Mouse (Mus musculus) left cerebral cortex, postnatal 4 days (tissue): ENCODE data around the gene Phactr3. TPM values are rescaled to one million over a fixed set of nuclear protein-coding genes. Genes with fewer than 3 reads are reported as not detected.
"Not testable (repeated sequence)": the region's sequence is repeated elsewhere in the genome, so short reads cannot be mapped to it uniquely, and the experiment has no call there.

Experiments used
- DNase-seq: peaks from one replicate; pipeline ENCODE4 v3.0.0-alpha.2; 2022
- intact Hi-C: fragments of 180-260 bp; cut with DNase I; formaldehyde crosslinking; loops from one replicate; pipeline ENCODE4 v1.15.1; 2025
- total RNA-seq, 2 experiments: library from RNA; stranded (reverse); gene quantifications; 2 replicates each; pipeline ENCODE4 v1.2.3; 2021

The Phactr3 gene
- total RNA-seq: 100 to 1,000 TPM; 128 to 133 TPM

DNA sequence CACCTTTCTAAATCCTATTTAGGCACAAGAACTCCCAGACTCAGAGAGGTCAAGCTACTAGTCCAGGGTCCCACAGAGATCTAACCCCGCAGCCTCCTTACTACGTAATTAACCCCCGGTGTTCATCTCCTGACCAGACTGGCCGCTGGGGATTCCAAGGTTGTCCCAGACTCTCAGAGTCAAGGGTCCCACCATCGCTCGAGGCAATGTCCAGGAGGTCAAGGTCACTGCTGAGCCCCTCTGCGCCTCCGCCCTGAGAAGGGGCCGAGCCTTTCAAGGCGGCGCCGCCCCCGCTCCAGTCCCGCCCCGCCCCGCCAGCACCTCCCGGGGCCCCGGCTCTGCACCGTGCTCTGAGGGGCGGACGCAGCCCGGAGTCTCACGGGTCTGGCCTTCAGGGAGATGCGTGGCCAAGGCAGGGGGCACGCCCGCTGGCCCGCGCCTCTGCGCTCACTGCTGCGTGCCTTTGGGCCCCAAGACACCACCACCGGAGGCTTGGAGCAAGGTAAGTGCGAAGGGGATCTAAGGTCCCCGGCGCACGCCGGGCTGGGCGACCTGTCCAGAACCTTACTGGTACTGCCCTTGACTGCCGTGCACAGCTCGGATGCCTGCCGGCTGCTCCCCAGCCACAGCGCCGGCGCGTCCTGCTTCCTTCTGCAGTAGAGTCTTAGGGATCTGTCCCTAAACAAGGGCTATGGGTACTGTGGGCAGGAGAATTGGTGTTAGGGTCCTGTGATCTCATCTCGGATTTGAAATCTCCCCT, at the start of gene Phactr3:
Gene Phactr3 (plus strand): TSS at position 175 of the 760 bp plus-strand sequence.
- DNase-seq: no peak
- intact Hi-C loops: no loop called here

DNA sequence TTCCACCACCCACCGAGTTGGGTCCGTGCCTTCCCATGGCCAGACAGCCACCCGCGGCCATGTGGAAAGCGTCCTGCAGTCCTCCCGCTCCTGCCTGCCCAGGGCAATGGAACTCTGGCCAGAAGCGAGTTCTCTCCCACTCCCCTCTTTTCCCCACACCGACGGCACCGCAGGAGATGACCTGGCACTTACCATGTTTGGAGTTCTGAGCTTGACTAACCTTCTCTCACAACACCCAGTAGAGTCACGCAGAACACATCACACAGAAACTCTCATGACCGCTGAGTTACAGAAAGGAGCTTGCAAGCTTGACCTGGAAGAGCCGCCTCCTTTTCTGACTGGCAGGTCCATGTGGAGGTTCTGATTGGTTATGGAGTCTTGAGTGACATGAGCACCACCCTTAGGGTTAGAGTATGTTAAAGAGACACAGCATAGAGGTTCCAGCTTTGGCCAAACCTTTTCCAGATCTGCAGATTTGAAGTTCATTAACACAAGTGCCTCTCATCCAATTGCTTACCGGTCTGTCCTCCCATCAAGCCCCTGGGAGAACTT, 40.5 kb upstream of the Phactr3 start, which contains the start of gene Zfp931:
Gene Zfp931 (minus strand): TSS at position 311 of the 552 bp plus-strand sequence.
- DNase-seq, intact Hi-C loops: not testable (repeated sequence)

DNA sequence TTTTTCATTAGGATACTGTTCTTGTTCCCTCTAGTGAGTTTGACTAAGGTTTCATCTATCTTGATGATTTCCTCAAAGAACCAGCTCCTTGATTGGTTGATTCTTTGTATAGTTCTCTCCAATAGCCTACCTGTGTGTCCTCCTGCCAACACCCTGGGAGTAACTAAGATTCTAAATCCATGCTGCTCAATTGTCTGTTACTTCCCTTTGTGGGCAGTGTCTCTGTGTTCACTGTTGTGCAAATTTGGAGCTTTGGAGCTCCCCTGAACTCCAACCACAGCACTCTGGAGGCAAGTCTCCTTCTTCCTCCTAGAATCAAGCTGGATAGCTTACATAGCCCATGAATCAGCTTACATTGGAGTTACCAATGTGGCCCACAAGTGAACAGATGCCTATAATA, 29.2 kb upstream of the Phactr3 start:
- DNase-seq: no peak
- intact Hi-C loops: no loop called here

DNA sequence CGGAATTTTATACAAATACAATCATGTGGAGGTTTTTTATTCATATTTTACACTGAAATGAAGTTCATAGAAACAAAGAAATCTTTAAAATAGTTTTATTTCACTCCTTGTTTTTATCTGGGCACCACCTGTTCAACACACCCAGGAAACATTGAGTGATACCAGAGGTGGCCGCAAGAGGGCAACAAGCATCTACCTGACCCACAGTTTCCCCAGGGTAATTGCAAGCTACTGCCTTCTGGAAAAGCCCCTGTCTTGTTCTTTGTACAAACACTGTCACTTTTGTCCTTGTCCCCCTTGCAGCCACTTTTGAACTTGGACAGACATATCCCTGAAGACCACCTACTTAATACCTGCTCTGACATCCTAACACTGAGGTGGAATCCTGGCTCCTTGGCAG, 20.8 kb upstream of the Phactr3 start:
- DNase-seq: peak; percentile 56
- intact Hi-C loops: no loop called here

DNA sequence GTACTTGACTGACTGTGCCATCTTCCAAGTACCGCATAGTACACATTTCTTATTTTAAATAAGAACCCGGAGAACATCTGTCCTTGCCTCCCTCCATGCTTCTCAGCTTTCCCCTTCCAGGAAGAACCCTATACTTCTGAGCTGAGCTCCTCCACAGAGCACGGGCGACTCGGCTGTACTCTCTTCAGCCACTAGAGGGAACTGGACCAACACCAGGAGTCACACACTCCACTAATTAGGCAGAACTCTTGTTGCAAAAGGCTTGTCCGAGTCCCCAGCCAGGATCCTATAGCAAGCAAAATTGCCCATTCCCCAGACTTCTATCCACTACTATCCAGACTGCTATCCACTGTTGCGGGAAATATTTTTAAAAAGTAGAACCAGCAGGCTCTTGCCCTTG, 16.8 kb upstream of the Phactr3 start:
- intact Hi-C loops: no loop called here
- DNase-seq: peak; percentile 64

DNA sequence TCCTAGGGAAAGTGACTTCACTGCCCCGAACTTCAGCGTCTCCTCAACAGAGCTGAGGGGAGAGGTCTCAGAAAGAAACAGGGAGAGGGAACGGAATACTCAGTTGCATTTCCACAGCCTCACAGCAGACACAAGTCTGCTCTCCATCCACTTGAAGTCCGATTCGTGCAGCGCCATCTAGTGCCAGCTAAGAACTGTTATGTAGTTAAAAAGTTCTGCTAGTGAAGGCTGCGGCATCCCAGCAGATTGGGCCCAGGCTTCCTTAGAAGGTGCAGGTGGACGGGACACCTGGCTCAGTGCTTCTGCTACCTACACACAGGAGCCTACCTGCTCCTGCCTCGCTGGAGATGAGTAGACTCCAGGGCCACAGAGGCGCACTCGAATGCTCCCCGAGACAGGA, 829 bp upstream of the Phactr3 start:
- DNase-seq: peak; percentile 51

DNA sequence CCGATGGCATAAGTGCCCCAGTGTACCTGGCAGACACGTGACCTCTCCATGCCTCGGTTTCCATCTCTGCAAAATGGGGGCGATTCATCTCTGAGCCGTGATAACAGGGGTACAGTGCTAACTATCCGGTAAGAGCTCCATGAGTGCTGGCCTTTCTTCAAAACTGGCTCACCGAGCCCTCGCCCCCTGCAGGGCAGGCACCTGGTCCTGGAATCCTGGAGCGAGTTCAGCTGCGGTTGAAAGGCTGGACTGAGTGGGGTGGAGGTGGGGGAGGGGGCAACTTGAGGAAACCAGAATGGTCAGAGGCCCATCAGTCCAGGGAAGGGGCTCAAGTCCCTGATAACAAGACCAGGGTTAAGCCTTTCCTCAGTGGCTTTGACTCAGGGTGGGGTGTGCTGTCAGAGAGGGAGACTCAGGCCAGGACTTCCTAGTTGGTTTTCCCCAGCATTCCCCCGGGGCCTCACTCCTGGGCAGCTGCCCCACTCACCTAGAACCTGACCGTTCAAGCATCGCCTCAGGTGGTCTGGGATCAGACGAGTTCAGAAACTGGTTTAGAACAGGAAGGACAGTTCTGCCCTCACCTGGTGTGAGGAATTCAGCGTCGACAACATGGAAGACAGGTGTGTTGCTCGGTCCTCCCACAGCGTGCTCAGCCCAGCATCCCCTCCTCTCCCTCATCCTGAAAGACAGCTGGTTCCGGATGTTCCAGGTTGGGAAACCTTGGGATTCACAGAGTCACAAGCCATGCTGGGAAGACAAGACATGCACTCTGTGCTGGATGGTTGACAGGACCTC, 983 bp downstream of the Phactr3 start:
- DNase-seq: no peak

More for the DNA sequence above, 829 bp upstream of the Phactr3 start:
- intact Hi-C loops: no loop called here

DNA sequence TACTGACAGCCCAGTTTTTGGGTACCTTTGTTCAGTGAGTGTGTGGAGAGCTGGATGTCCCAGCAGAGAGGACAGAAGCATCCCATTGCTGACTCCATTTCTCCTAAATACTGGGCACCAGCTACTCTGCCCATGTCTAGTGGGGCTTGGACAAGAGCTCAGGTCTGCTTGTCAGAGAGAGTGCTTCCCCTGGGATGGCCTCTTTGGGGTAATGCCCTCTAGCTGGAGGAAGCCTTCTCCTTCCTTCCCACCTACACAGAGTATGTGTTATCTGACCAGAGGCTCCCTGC, 1.5 kb downstream of the Phactr3 start:
- intact Hi-C loops: no loop called here

More for the DNA sequence above, 983 bp downstream of the Phactr3 start:
- intact Hi-C loops: no loop called here

DNA sequence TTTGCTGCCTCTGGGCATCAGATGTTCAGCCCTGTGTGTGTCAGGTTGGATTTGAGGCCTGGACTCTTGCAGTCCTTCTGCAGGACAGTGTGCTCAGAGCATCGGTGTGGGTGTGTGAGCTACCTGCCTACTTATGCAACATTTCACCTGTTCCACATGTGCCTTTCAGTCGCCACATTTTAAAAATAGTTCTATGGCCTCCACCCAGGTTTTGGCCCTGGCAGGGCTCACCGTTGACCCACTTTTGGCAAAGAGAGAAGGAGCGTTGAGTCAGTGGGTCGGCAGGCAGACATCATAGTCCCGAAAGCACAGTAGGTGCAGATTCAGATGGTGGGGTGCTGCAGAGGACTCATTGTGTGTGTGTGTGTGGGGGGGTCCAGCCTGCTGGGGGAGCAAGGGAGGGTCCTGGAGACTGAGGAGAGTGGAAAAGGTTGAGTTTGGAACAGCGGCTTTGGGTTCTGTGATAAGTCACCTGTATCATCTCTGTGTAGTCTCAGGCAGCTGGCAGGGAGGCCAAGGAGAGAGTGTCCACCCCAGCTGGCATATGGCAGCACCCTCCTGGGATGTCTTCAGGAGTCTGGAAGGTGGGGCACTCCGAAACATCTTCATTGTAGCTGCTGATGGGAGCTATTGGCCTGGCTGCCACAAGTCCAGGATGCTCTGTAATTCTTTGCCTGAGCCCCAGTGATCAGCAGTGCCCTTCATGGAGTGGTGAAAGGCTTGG, 2.0 kb downstream of the Phactr3 start:
- intact Hi-C loops: no loop called here

More for the DNA sequence above, 1.5 kb downstream of the Phactr3 start:
- DNase-seq: no peak

DNA sequence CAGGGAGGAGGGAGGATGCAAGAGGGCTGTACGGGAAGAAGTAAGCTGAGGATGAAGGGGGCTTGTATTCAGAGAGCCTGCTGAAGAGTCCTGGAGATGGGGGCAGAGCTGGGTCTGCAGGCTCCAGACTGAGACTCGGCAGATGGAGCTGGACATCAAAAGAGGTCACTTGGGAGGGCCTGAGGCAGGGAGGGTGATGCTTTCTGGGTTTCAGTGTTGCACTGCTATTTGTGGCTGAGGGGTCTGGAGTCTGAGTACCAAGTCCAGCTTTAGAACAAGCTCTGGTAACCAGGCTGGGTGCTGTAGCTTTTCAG, 2.6 kb downstream of the Phactr3 start:
- no peak for DNase-seq
- intact Hi-C loops: no loop called here

More for the DNA sequence above, 2.0 kb downstream of the Phactr3 start:
- DNase-seq: no peak

DNA sequence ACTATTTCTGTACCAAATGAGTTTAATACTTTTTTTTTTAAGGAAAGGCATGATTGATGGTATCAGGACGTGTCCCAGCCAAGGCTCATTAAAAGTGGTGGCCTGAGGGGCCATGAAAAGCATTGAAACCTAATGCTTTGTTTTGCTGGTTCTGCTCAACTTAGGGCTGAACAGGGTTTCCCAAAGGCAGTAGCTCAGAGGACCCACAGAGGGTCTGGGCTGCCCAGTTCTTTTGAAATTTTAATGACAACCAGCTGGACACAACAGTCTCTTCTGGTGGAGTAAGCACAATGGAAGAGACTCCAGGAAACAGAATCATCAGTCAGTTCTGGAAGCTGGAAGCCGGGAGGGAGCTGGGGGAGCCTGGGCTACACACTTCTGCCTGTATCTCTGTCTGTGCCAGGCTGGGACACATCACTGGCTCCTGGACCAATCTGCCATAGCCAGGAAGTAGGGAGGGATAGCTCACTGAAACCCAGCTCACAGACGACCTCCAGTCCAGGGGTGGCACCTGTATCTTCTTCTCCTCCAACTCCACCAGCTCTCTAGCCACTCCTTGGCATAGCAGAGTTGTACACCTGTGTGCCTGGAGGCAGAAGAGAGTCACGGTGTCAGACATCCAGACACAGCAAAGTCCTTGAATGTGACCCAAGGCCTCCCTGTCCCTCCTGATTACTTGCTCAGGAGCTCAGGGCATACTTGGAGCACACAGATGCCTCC, 3.3 kb downstream of the Phactr3 start:
- intact Hi-C loops: no loop called here
- DNase-seq: no peak

DNA sequence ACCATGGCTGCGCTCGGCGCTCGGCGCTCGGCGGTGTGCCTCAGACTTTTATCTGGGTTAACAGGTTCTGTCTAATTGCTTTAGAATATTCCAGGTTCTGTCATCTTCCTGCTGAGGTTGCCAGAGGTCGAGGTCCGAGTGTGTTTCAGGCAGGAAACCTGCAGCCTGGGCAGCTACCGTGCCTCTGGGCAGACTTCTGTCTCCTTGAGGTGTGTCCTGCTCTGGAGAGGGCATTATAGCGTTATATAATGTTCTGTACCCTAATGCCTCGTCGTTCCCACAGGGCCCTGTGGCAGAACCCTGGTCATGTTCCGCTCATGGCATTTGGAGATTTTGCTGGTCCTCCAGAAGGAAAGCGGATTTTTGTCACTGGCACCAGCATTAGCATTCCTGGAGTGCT, 4.7 kb downstream of the Phactr3 start:
- DNase-seq: no peak
- intact Hi-C loops: no loop called here

DNA sequence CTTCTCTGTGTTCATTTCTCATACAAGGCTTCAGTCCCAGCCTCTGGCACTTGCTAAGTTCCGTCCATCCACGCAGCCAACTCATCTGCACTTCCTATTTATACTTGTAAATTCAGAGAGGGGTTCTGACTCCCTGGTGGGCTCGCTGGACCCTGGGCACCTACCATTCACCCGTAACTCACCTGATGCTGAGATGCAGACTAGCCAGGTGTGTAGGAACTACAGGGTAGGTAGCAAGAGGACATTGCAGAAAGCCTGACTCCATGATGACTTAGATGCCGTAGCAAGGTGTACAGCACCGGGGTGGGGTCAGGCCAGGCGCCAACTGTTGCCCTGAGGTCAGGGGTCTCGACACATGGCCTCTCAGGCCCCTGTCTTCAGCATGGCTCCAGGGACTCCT, 6.7 kb downstream of the Phactr3 start:
- intact Hi-C loops: no loop called here
- DNase-seq: no peak

DNA sequence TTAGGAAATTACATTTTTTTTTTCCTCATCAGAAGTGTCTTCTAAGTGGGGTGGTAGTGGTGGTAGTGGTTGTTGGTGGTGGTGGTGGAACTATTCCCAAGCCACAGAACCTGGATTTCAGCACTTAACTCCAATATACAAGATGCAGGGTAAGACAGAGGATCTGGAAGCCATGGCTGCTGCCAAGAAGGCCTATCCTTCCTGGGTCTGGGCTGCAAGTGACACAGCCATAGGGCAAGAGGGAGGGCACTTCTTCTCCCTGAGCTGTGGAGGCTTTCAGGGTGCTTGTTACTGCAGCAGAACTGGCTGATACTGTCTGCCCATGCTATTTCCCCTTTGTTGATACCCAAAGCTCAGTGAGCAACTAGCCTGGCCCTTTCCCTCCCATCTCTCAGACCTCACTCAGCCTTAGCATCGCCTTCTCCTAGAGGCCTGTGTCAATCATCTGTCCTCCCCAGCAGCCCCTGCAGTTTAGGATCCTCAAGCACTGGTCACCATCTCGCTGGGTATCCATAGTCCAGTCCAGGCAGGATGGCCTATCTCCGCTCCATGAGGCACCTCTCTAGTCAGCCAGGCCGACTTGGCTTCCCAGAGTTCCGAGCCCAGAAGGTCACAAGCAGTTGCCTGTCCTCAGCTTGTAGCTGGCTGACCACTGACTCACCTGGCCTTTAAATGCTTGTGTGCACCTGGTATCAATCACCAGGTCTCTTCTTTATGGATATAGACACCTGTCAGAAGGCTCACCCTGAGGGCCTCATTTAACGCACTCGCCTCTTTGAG, 7.5 kb downstream of the Phactr3 start:
- intact Hi-C loops: no loop called here
- no peak for DNase-seq

DNA sequence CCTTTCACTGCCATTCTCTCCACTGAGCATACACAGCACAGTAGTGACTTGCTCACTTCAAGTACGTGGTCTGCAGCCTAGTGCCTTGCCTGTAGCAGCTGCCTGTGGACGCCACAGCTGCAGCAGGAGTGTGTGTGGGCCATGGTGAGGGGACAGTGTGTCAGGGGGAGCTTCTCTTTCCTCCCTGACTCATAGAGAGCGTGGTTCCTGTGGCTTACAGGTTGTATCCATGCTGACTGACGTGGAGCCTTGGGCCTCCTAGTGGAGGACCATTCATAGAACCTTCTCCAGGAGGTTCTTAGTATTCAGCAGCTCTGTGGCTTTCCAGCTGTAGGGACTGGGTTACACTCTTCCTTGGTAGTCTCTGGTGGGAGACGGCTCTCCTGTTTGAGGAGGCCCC, 9.8 kb downstream of the Phactr3 start:
- DNase-seq: no peak
- intact Hi-C loops: no loop called here

DNA sequence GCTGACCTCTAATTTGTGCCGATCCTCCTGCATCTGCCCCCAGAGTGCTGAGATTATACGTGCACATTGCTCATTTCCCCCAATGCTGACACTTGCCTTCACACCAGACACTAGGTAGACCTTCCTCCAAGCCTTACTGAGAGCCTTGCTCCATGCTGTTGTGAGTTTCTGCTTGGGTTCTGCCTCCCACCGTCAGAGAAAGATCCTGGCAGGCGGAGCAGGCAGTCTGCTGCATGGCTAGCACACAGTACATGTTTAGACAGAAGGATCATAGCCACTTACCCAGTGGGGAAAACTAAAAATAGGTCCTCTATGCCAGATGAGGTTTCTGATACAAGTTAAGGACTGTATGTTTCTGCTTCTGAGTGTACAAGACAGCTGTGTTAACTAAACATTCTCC, 10.4 kb downstream of the Phactr3 start:
- DNase-seq: no peak

DNA sequence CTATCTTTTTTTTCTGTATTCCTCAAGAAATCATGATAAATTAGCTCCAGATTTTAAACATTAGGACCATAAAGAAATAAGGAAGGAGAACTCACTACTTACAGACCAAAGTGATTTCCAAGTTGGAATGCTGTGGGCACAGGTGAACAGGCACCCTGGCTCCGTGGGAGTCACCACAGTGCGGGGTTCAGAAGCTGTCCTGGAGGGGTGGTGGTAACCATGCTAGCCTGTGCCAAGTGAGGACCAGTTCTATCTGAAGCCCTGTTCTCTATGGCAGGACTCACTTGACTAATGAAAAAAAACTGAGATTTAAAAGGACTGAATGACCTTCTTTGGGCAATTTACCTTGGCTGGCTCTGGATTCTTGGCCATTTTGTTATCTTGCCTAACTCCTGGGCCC, 10.9 kb downstream of the Phactr3 start:
- intact Hi-C loops: no loop called here
- no peak for DNase-seq

More for the DNA sequence above, 10.4 kb downstream of the Phactr3 start:
- intact Hi-C loops: no loop called here

DNA sequence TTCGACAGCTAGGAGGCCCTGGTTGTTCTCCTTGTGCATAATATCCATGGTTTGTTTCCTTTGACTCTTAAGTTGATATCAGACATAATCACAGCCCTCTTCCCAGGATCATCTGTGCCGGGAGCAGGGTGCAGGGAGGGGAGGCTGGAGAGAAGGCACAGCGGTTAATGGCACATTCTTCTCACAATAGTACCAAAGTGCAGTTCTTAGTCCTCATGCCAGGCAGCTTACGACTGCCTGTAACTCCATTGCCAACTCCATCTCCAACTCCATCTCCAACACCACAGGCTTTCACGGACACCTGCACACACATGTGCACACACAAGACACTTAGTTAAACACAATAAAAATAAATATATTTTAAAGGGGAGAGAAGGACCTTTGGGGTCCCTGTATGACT, 11.8 kb downstream of the Phactr3 start:
- no peak for DNase-seq
- intact Hi-C loops: no loop called here

DNA sequence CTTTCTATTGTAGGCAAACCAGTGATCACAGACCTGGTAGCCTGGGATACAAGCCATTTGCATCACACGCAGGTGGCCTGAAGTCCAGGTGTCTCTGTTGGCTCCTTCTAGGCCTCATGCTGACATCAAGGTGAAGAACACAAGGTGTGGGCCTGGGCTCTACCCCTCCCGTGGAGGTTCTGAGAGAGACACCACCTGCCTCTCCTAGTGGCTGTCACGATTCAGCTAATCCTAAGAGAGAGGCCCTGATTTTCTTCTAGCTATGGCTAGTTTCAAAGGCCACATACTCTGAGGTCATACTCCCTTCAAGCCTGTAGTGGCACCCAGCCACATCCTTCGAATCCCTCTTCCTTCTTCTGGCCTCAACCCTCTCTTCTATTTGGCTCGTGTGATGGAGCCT, 12.2 kb downstream of the Phactr3 start:
- intact Hi-C loops: no loop called here
- no peak for DNase-seq
